Mouse (Mus musculus) thymus, adult 2 months (tissue): Measurements from ENCODE around the gene Tff3. TPM values are rescaled to one million over a fixed set of nuclear protein-coding genes. Genes with fewer than 3 reads are reported as not detected.

Source experiments
- DNase-seq: peaks from one replicate; pipeline ENCODE4 v3.0.0; 2021
- H3K27ac ChIP-seq: fragments of 200-500 bp; 2 replicates; pipeline ENCODE4 v1.5.1; 2012; ENCODE audit warnings: low read length, control low read depth; ENCODE audit not compliant: control insufficient read depth, insufficient read depth
- H3K27me3 ChIP-seq: fragments of 200-500 bp; 2 replicates; pipeline ENCODE4 v1.6.1; 2012; ENCODE audit warnings: mild to moderate bottlenecking, low read length, moderate library complexity, mixed read lengths; ENCODE audit not compliant: control insufficient read depth, insufficient read depth
- H3K36me3 ChIP-seq: fragments of 200-500 bp; 2 replicates; pipeline ENCODE4 v1.6.1; 2012; ENCODE audit warnings: mild to moderate bottlenecking, low read length, moderate library complexity; ENCODE audit not compliant: control insufficient read depth, insufficient read depth
- H3K4me1 ChIP-seq: fragments of 200-500 bp; replicated peaks from 2 replicates; pipeline ENCODE4 v1.6.1; 2012; ENCODE audit warnings: low read length; ENCODE audit not compliant: control insufficient read depth, insufficient read depth
- H3K4me3 ChIP-seq: fragments of 200-500 bp; 2 replicates; pipeline ENCODE4 v1.5.1; 2012; ENCODE audit warnings: mild to moderate bottlenecking, low read length, control low read depth, moderate library complexity; ENCODE audit not compliant: control insufficient read depth, insufficient read depth
- CTCF ChIP-seq: fragments of 200-500 bp; IDR thresholded peaks from 2 replicates; pipeline ENCODE4 v1.5.1; 2012; ENCODE audit warnings: mild to moderate bottlenecking, control low read depth, low read length, moderate library complexity, borderline replicate concordance; ENCODE audit not compliant: control insufficient read depth, poor library complexity, insufficient read depth; ENCODE audit errors: extremely low read depth
- POLR2A ChIP-seq: fragments of 200-500 bp; IDR thresholded peaks from 2 replicates; pipeline ENCODE4 v1.6.1; 2012; ENCODE audit warnings: mild to moderate bottlenecking, low read length, control low read depth, moderate library complexity; ENCODE audit not compliant: control insufficient read depth, poor library complexity, insufficient read depth; ENCODE audit errors: extremely low read depth
- WGBS: fragments of 180-500 bp; shearing (Covaris S2); methylation state at CpG from one replicate; pipeline ENCODE4 v1.1.7; 2018; 5-methylcytosine and 5-hydroxymethylcytosine counted together
- polyA plus RNA-seq: library from polyadenylated mRNA; depleted of rRNA; stranded (reverse); fragments of >200 nt; gene quantifications from 2 replicates; pipeline ENCODE4 v1.2.3, GENCODE M21; 2012; rRNA removed

Tff3 gene
- polyA plus RNA-seq, 1 experiment, result 10.4 TPM

- Histone ChIP-seq H3K4me1 (peaks cover 66% of the 10 kb centered on the region), H3K4me3 (no peak overlapping the region), H3K36me3 (no peaks in the 10 kb centered on the region), H3K27ac (peak overlapping the region; percentile 81; the same call in 1 of the 2 replicates), H3K27me3 (no peaks in the 10 kb centered on the region)
- 93% methylated on average over 12 of the region's 12 CpGs for WGBS
- TF ChIP-seq POLR2A (no peak), CTCF (no peak)
- no peak for DNase-seq
These were observed 50.2 kb downstream of the Tff3 start for GRCm38 (mm10) chr17:31079078-31079840.

- no peak for DNase-seq
- no peak for TF ChIP-seq CTCF
- TF ChIP-seq POLR2A, result no peak
- peak overlapping the region; percentile 81; the same call in 1 of the 2 replicates for H3K27ac ChIP-seq
- 94% methylated on average over 11 of the region's 11 CpGs for WGBS
- no peak overlapping the region for H3K4me3 ChIP-seq
- H3K4me1 ChIP-seq, result peaks cover 70% of the 10 kb centered on the region
- no peaks in the 10 kb centered on the region for H3K27me3 ChIP-seq
- no peaks in the 10 kb centered on the region for H3K36me3 ChIP-seq
These were observed 50.9 kb downstream of the Tff3 start for GRCm38 (mm10) chr17:31078581-31078980.

- no peaks in the 10 kb centered on the region for H3K27me3 ChIP-seq
- WGBS, result 11% methylated on average over 5 of the region's 5 CpGs
- TF ChIP-seq CTCF, result no peak
- no peak for TF ChIP-seq POLR2A
- no peaks in the 10 kb centered on the region for H3K36me3 ChIP-seq
- DNase-seq, result peak; percentile 67
- no peak overlapping the region for H3K4me3 ChIP-seq
- H3K4me1 ChIP-seq, result peaks cover 77% of the 10 kb centered on the region
- peak overlapping the region; percentile 81 for H3K27ac ChIP-seq
These were observed 51.9 kb downstream of the Tff3 start for GRCm38 (mm10) chr17:31077561-31077960.

GRCm38 (mm10) chr17:31075471-31075870, 54.0 kb downstream of the Tff3 start:
- Histone ChIP-seq H3K36me3 (no peaks in the 10 kb centered on the region), H3K27me3 (no peaks in the 10 kb centered on the region), H3K4me3 (no peak overlapping the region), H3K27ac (peak overlapping the region; percentile 90), H3K4me1 (peaks cover 87% of the 10 kb centered on the region)
- no peak for DNase-seq
- 40% methylated on average over 5 of the region's 5 CpGs for WGBS
- TF ChIP-seq CTCF (no peak), POLR2A (no peak)

Other genes starting within 250 kb of the Tff3 start
- 0.07 and 0.14 TPM in 2 replicates for gene Glp1r, start 227.8 kb downstream of the Tff3 start, polyA plus RNA-seq
- gene Umodl1, start 175.0 kb downstream of the Tff3 start, polyA plus RNA-seq, result 1.5 and 2.0 TPM in 2 replicates
- gene Abcg1, start 72.0 kb downstream of the Tff3 start, polyA plus RNA-seq, result 103 and 107 TPM in 2 replicates
- gene Tff2, start 14.6 kb upstream of the Tff3 start, polyA plus RNA-seq, result 1.4 and 2.8 TPM in 2 replicates
- gene Tff1, start 35.6 kb upstream of the Tff3 start, polyA plus RNA-seq, result 2.1 and 2.7 TPM in 2 replicates
- 0.61 and 0.92 TPM in 2 replicates for gene Tmprss3, start 69.3 kb upstream of the Tff3 start, polyA plus RNA-seq
- 95.5 and 126 TPM in 2 replicates for gene Ubash3a, start 78.2 kb upstream of the Tff3 start, polyA plus RNA-seq
- gene Rsph1, start 147.7 kb upstream of the Tff3 start, polyA plus RNA-seq, result 0.29 and 0.51 TPM in 2 replicates
- gene Slc37a1, start 157.1 kb upstream of the Tff3 start, polyA plus RNA-seq, result 59.6 and 59.7 TPM in 2 replicates